Mouse (Mus musculus): Measurements from ENCODE around the gene Elavl3. TPM values are rescaled to one million over a fixed set of nuclear protein-coding genes. Genes with fewer than 3 reads are reported as not detected.
A peak's percentile ranks its signal among the peaks of the same experiment; 100 is the strongest.

Gene Elavl3
- total RNA-seq, 1 experiment = 2.6 TPM

GRCm38 (mm10) chr9:22053657-22054056 is 1.8 kb upstream of the Elavl3 start:
- in situ Hi-C loops (cut with MboI; ENCODE audit: low sequenced_read_pairs in 2 of 2, unreplicated experiment in 2 of 2) = no loop called here
- Histone ChIP-seq H3K4me1 (ENCODE audit: control insufficient read depth in 2 of 2, insufficient read depth in 2 of 2, low read length in 2 of 2, poor library complexity in 1 of 2) (peaks cover 3 to 34% of the 10 kb centered on the region in 2 experiments; a peak in 3 of 4 replicates), H3K9ac (ENCODE audit: insufficient read depth, low read depth, low read length, poor library complexity, severe bottlenecking) (no peak overlapping the region), H3K4me3 (ENCODE audit: insufficient read depth in 1 of 2, low read depth in 1 of 2, low read length in 2 of 2, poor library complexity in 1 of 2, severe bottlenecking in 1 of 2) (no peak overlapping the region), H3K36me3 (ENCODE audit: control insufficient read depth, insufficient read depth, low read length, poor library complexity, severe bottlenecking) (no peaks in the 10 kb centered on the region), H3K27ac (ENCODE audit: insufficient read depth, low read depth, low read length, poor library complexity, severe bottlenecking) (no peak overlapping the region), H3K9me3 (ENCODE audit: control insufficient read depth, insufficient read depth, low read depth, low read length) (no peaks in the 10 kb centered on the region)
- DNase-seq (ENCODE audit: low read depth, low spot score) = no peak
- TF ChIP-seq MAFK (IDR thresholded peaks at IDR 0.05; ENCODE audit: insufficient read depth, low read depth, low read length) (no peak), CHD2 (IDR thresholded peaks at IDR 0.05; ENCODE audit: low read depth, low read length) (no peak)

DNA sequence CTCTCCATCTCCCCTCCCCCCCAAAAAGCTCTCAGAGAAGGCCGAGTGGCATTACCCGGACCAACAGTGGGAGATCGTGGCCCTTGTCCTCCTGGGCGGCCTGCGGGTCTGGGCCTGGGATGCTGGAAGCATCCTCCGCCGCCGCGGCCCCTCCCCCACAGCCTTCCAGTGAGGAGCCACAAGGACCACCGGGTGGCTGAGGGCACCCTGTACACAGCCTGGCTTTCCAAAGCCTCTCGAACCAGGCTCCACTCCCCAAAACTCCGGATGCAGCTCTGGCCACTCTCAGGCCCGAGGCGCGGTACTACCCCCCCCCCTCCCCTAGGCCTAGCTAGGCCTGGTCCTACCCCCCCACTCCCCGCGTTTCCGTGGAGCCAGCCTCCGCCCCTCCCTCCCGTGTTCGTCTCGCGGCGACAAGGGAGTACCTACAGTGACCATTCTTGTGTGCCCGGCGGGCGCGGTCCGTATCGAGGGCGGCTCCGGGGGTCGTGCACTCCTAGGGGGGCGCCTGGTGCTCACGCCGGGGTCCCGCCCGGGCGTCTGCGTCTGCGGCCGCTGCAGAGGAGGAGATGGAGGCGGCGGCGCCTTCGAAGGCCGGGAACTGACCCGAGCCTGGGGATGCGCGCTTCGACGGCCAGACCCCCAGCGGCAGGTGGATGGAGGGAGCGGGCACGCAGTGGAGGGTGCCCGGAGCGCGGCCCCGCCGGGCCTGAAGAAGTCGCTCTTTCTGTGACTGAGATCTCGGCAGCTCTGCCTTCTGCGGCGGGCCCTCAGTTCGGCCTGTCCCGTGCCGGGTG is 464 bp downstream of the Elavl3 start:
- no peaks in the 10 kb centered on the region for H3K9me3 ChIP-seq (ENCODE audit: control insufficient read depth, insufficient read depth, low read depth, low read length)
- peak overlapping the region; percentile 44 for H3K9ac ChIP-seq (ENCODE audit: insufficient read depth, low read depth, low read length, poor library complexity, severe bottlenecking)
- in situ Hi-C loops (cut with MboI; ENCODE audit: low sequenced_read_pairs in 2 of 2, unreplicated experiment in 2 of 2) = no loop called here
- no peak for DNase-seq (ENCODE audit: low read depth, low spot score)
- H3K27ac ChIP-seq (ENCODE audit: insufficient read depth, low read depth, low read length, poor library complexity, severe bottlenecking) = no peak overlapping the region
- H3K36me3 ChIP-seq (ENCODE audit: control insufficient read depth, insufficient read depth, low read length, poor library complexity, severe bottlenecking) = no peaks in the 10 kb centered on the region
- peaks cover 3 to 34% of the 10 kb centered on the region in 2 experiments; a peak in 3 of 4 replicates for H3K4me1 ChIP-seq (ENCODE audit: control insufficient read depth in 2 of 2, insufficient read depth in 2 of 2, low read length in 2 of 2, poor library complexity in 1 of 2)
- no peak for TF ChIP-seq CHD2 (IDR thresholded peaks at IDR 0.05; ENCODE audit: low read depth, low read length)
- TF ChIP-seq ZC3H11A (IDR thresholded peaks at IDR 0.05; ENCODE audit: borderline replicate concordance, low read depth, low read length) = no peak
- no peak for TF ChIP-seq ZNF384 (IDR thresholded peaks at IDR 0.05; ENCODE audit: low read depth, low read length)
- TF ChIP-seq MAFK (IDR thresholded peaks at IDR 0.05; ENCODE audit: insufficient read depth, low read depth, low read length) = no peak
- no peak for TF ChIP-seq HCFC1 (IDR thresholded peaks at IDR 0.05; ENCODE audit: borderline replicate concordance, insufficient read depth, low read length)
- H3K4me3 ChIP-seq (ENCODE audit: insufficient read depth in 1 of 2, low read depth in 1 of 2, low read length in 2 of 2, poor library complexity in 1 of 2, severe bottlenecking in 1 of 2) = peak overlapping the region; percentile 66 to 75

DNA sequence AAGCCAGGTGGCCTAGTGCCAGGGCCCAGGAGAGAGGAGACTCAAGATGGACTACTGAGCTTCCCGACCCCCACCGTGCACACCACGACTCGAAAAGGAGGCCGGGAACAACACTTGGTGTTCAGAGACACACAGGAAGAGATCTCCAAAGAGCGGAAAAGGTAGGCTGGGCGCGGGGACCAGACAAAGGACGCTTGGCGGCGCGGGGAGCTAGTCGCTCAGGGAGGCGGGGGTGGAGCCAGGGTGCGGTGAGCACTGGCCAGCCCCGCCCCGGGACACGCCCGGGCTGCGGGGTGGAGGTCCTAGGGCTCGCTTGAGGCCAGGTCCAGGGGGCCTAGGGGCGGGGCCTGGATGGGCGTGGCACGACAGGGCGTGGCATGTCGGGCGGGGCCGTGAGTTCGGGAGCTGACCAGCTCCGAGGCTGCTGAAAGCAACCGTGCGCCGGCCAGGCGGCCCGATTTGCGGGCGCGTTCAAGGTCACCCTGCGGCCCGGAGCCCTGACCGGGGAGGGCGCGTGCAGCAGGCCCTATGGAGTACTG is 1.4 kb downstream of the Elavl3 start:
- peak overlapping the region; percentile 66 to 75; a peak in 3 of 4 replicates for H3K4me3 ChIP-seq (ENCODE audit: insufficient read depth in 1 of 2, low read depth in 1 of 2, low read length in 2 of 2, poor library complexity in 1 of 2, severe bottlenecking in 1 of 2)
- TF ChIP-seq MAFK (IDR thresholded peaks at IDR 0.05; ENCODE audit: insufficient read depth, low read depth, low read length) (no peak), ZNF384 (IDR thresholded peaks at IDR 0.05; ENCODE audit: low read depth, low read length) (no peak), ZC3H11A (IDR thresholded peaks at IDR 0.05; ENCODE audit: borderline replicate concordance, low read depth, low read length) (no peak), CHD2 (IDR thresholded peaks at IDR 0.05; ENCODE audit: low read depth, low read length) (no peak)
- H3K9me3 ChIP-seq (ENCODE audit: control insufficient read depth, insufficient read depth, low read depth, low read length) = no peaks in the 10 kb centered on the region
- peaks cover 3 to 28% of the 10 kb centered on the region in 2 experiments; a peak in 3 of 4 replicates for H3K4me1 ChIP-seq (ENCODE audit: control insufficient read depth in 2 of 2, insufficient read depth in 2 of 2, low read length in 2 of 2, poor library complexity in 1 of 2)
- H3K27ac ChIP-seq (ENCODE audit: insufficient read depth, low read depth, low read length, poor library complexity, severe bottlenecking) = no peak overlapping the region; the same call in 1 of the 2 replicates
- no peaks in the 10 kb centered on the region for H3K36me3 ChIP-seq (ENCODE audit: control insufficient read depth, insufficient read depth, low read length, poor library complexity, severe bottlenecking)
- H3K9ac ChIP-seq (ENCODE audit: insufficient read depth, low read depth, low read length, poor library complexity, severe bottlenecking) = no peak overlapping the region
- in situ Hi-C loops (cut with MboI; ENCODE audit: low sequenced_read_pairs in 2 of 2, unreplicated experiment in 2 of 2) = no loop called here
- peak; percentile 73 for DNase-seq (ENCODE audit: low read depth, low spot score)

GRCm38 (mm10) chr9:22049721-22050270 is 2.0 kb downstream of the Elavl3 start:
- H3K27ac ChIP-seq (ENCODE audit: insufficient read depth, low read depth, low read length, poor library complexity, severe bottlenecking) = no peak overlapping the region; the same call in 1 of the 2 replicates
- 0 out of 2 replicates have a peak overlapping the region, but pooled peaks have one; percentile 14 for H3K9ac ChIP-seq (ENCODE audit: insufficient read depth, low read depth, low read length, poor library complexity, severe bottlenecking)
- no peaks in the 10 kb centered on the region for H3K9me3 ChIP-seq (ENCODE audit: control insufficient read depth, insufficient read depth, low read depth, low read length)
- TF ChIP-seq CHD2 (IDR thresholded peaks at IDR 0.05; ENCODE audit: low read depth, low read length) (no peak), ZNF384 (IDR thresholded peaks at IDR 0.05; ENCODE audit: low read depth, low read length) (no peak), MAFK (IDR thresholded peaks at IDR 0.05; ENCODE audit: insufficient read depth, low read depth, low read length) (no peak), ZC3H11A (IDR thresholded peaks at IDR 0.05; ENCODE audit: borderline replicate concordance, low read depth, low read length) (no peak), HCFC1 (IDR thresholded peaks at IDR 0.05; ENCODE audit: borderline replicate concordance, insufficient read depth, low read length) (no peak)
- in situ Hi-C loops (cut with MboI; ENCODE audit: low sequenced_read_pairs in 2 of 2, unreplicated experiment in 2 of 2) = loop anchor here in 1 of 2 experiments (5.0 kb wide), 1 partner anchor 72 kb away; no protein-coding TSS in a partner anchor
- H3K4me3 ChIP-seq (ENCODE audit: insufficient read depth in 1 of 2, low read depth in 1 of 2, low read length in 2 of 2, poor library complexity in 1 of 2, severe bottlenecking in 1 of 2) = 0 out of 4 replicates have a peak overlapping the region, but pooled peaks have one; percentile 4 to 66
- no peaks in the 10 kb centered on the region for H3K36me3 ChIP-seq (ENCODE audit: control insufficient read depth, insufficient read depth, low read length, poor library complexity, severe bottlenecking)
- peaks cover 3 to 24% of the 10 kb centered on the region in 2 experiments; a peak in 3 of 4 replicates for H3K4me1 ChIP-seq (ENCODE audit: control insufficient read depth in 2 of 2, insufficient read depth in 2 of 2, low read length in 2 of 2, poor library complexity in 1 of 2)
- DNase-seq (ENCODE audit: low read depth, low spot score) = no peak

Measured in ES-E14 (cell line).